Mouse (Mus musculus) urinary bladder, adult 2 months (tissue): ENCODE measurements at regions not wholly inside any gene's neighbourhood (a gene's known extent, or its start where the extent isn't known, plus 50 kb on each side); places are given as distances from the start of the nearest gene placed in this dataset.
"Not testable (repeated sequence)": the region's sequence is repeated elsewhere in the genome, so short reads cannot be mapped to it uniquely, and the experiment has no call there.

Experiments
- DNase-seq: peaks from one replicate; pipeline ENCODE4 v3.0.0; 2022; ENCODE audit warnings: low spot score

- DNase-seq, result not testable (repeated sequence)
These were observed 70.5 kb upstream of the Rad23b start for GRCm38 (mm10) chr4:55279351-55279750.

GRCm38 (mm10) chr4:55280706-55281105, 69.1 kb upstream of the Rad23b start:
- no peak for DNase-seq

- DNase-seq, result no peak
These were observed 68.3 kb upstream of the Rad23b start for GRCm38 (mm10) chr4:55281486-55282096.

- DNase-seq, result no peak
These were observed 67.4 kb upstream of the Rad23b start for GRCm38 (mm10) chr4:55282474-55282873.

GRCm38 (mm10) chr4:55284722-55285225, 65.1 kb upstream of the Rad23b start:
- no peak for DNase-seq

GRCm38 (mm10) chr4:55285641-55286040, 64.2 kb upstream of the Rad23b start:
- no peak for DNase-seq

- no peak for DNase-seq
These were observed 61.4 kb upstream of the Rad23b start for GRCm38 (mm10) chr4:55288456-55288855.

GRCm38 (mm10) chr4:55292277-55292676, 57.6 kb upstream of the Rad23b start:
- no peak for DNase-seq

GRCm38 (mm10) chr4:55292701-55293100, 57.1 kb upstream of the Rad23b start:
- DNase-seq, result no peak

- DNase-seq, result no peak
These were observed 56.3 kb upstream of the Rad23b start for GRCm38 (mm10) chr4:55293347-55294079.

- DNase-seq, result no peak
These were observed 55.6 kb upstream of the Rad23b start for GRCm38 (mm10) chr4:55294255-55294687.

- DNase-seq, result no peak
These were observed 52.0 kb upstream of the Rad23b start for GRCm38 (mm10) chr4:55297841-55298240.
